Mouse (Mus musculus): ENCODE results near the gene Arfgap3.
"Not testable (repeated sequence)": the region's sequence is repeated elsewhere in the genome, so short reads cannot be mapped to it uniquely, and the experiment has no call there.

The Arfgap3 gene

GRCm38 (mm10) chr15:83349954-83350711, at the start of gene Arfgap3:
Arfgap3 (minus strand) TSS chr15:83350247.
- DNase-seq (ENCODE audit: extremely low read depth, low read depth, low spot score), result no peak

GRCm38 (mm10) chr15:83392722-83393121, 42.7 kb upstream of the Arfgap3 start:
- DNase-seq (ENCODE audit: extremely low read depth, low read depth, low spot score), result no peak

- DNase-seq (ENCODE audit: extremely low read depth, low read depth, low spot score), result no peak
These were observed 37.9 kb upstream of the Arfgap3 start for GRCm38 (mm10) chr15:83387911-83388310.

- no peak for DNase-seq (ENCODE audit: extremely low read depth, low read depth, low spot score)
These were observed 33.6 kb upstream of the Arfgap3 start for GRCm38 (mm10) chr15:83383633-83384032.

- DNase-seq (ENCODE audit: extremely low read depth, low read depth, low spot score), result peak; percentile 91
These were observed 33.1 kb upstream of the Arfgap3 start for GRCm38 (mm10) chr15:83383136-83383535.

- peak; percentile 91 for DNase-seq (ENCODE audit: extremely low read depth, low read depth, low spot score)
These were observed 32.4 kb upstream of the Arfgap3 start for GRCm38 (mm10) chr15:83382467-83382866.

GRCm38 (mm10) chr15:83377153-83377552, 27.1 kb upstream of the Arfgap3 start:
- no peak for DNase-seq (ENCODE audit: extremely low read depth, low read depth, low spot score)

- DNase-seq (ENCODE audit: extremely low read depth, low read depth, low spot score), result no peak
These were observed 25.1 kb upstream of the Arfgap3 start for GRCm38 (mm10) chr15:83375136-83375535.

GRCm38 (mm10) chr15:83374076-83374475, 24.0 kb upstream of the Arfgap3 start:
- DNase-seq (ENCODE audit: extremely low read depth, low read depth, low spot score), result no peak

GRCm38 (mm10) chr15:83368702-83369101, 18.7 kb upstream of the Arfgap3 start:
- DNase-seq (ENCODE audit: extremely low read depth, low read depth, low spot score), result not testable (repeated sequence)

- no peak for DNase-seq (ENCODE audit: extremely low read depth, low read depth, low spot score)
These were observed 18.2 kb upstream of the Arfgap3 start for GRCm38 (mm10) chr15:83368261-83368660.

GRCm38 (mm10) chr15:83366933-83367552, 17.0 kb upstream of the Arfgap3 start:
- DNase-seq (ENCODE audit: extremely low read depth, low read depth, low spot score), result no peak

GRCm38 (mm10) chr15:83365697-83366096, 15.7 kb upstream of the Arfgap3 start:
- DNase-seq (ENCODE audit: extremely low read depth, low read depth, low spot score), result no peak

- DNase-seq (ENCODE audit: extremely low read depth, low read depth, low spot score), result no peak
These were observed 14.1 kb upstream of the Arfgap3 start for GRCm38 (mm10) chr15:83364194-83364593.

GRCm38 (mm10) chr15:83362813-83363212, 12.8 kb upstream of the Arfgap3 start:
- DNase-seq (ENCODE audit: extremely low read depth, low read depth, low spot score), result not testable (repeated sequence)

- DNase-seq (ENCODE audit: extremely low read depth, low read depth, low spot score), result not testable (repeated sequence)
These were observed 10.9 kb upstream of the Arfgap3 start for GRCm38 (mm10) chr15:83360899-83361298.

- DNase-seq (ENCODE audit: extremely low read depth, low read depth, low spot score), result no peak
These were observed 10.1 kb upstream of the Arfgap3 start for GRCm38 (mm10) chr15:83360140-83360539.

- DNase-seq (ENCODE audit: extremely low read depth, low read depth, low spot score), result no peak
These were observed 8.4 kb upstream of the Arfgap3 start for GRCm38 (mm10) chr15:83358476-83358875.

GRCm38 (mm10) chr15:83351546-83351945, 1.5 kb upstream of the Arfgap3 start:
- no peak for DNase-seq (ENCODE audit: extremely low read depth, low read depth, low spot score)

GRCm38 (mm10) chr15:83350859-83351258, 812 bp upstream of the Arfgap3 start:
- DNase-seq (ENCODE audit: extremely low read depth, low read depth, low spot score), result no peak

GRCm38 (mm10) chr15:83349225-83349953, 658 bp downstream of the Arfgap3 start:
- DNase-seq (ENCODE audit: extremely low read depth, low read depth, low spot score), result no peak

- DNase-seq (ENCODE audit: extremely low read depth, low read depth, low spot score), result no peak
These were observed 1.3 kb downstream of the Arfgap3 start for GRCm38 (mm10) chr15:83348747-83349146.
